Mouse (Mus musculus) kidney, postnatal 4 days (tissue): ENCODE results near the gene Alas2.
A peak's percentile ranks its signal among the peaks of the same experiment; 100 is the strongest.

ENCODE experiments used
- DNase-seq, 2 experiments: peaks; one replicate each; pipeline ENCODE4 v3.0.0; 2021; ENCODE audit warnings: mixed read lengths in 2 of 2

Alas2 gene

GRCm38 (mm10) chrX:150547239-150547638 lies at the start of gene Alas2:
Alas2 (plus strand) TSS chrX:150547375.
- DNase-seq: no peak

GRCm38 (mm10) chrX:150508696-150509095 lies 38.5 kb upstream of the Alas2 start:
- no peak for DNase-seq

GRCm38 (mm10) chrX:150510631-150511030 lies 36.5 kb upstream of the Alas2 start:
- peak in 1 of 2 experiments; percentile 2 for DNase-seq

- DNase-seq: no peak
These were observed 35.9 kb upstream of the Alas2 start for GRCm38 (mm10) chrX:150511274-150511673.

GRCm38 (mm10) chrX:150514127-150514526 lies 33.0 kb upstream of the Alas2 start:
- DNase-seq: no peak

- DNase-seq: no peak
These were observed 31.2 kb upstream of the Alas2 start for GRCm38 (mm10) chrX:150516015-150516414.

- DNase-seq: no peak
These were observed 30.7 kb upstream of the Alas2 start for GRCm38 (mm10) chrX:150516477-150516876.

- DNase-seq: no peak
These were observed 7.1 kb upstream of the Alas2 start for GRCm38 (mm10) chrX:150540111-150540510.

GRCm38 (mm10) chrX:150541684-150542083 lies 5.5 kb upstream of the Alas2 start:
- no peak for DNase-seq

- no peak for DNase-seq
These were observed 2.5 kb downstream of the Alas2 start for GRCm38 (mm10) chrX:150549639-150550038.

GRCm38 (mm10) chrX:150551986-150552385 lies 4.8 kb downstream of the Alas2 start:
- DNase-seq: no peak

GRCm38 (mm10) chrX:150554032-150554431 lies 6.9 kb downstream of the Alas2 start:
- DNase-seq: no peak

- no peak for DNase-seq
These were observed 17.6 kb downstream of the Alas2 start for GRCm38 (mm10) chrX:150564644-150565357.

GRCm38 (mm10) chrX:150581921-150582320 lies 34.7 kb downstream of the Alas2 start:
- DNase-seq: no peak

GRCm38 (mm10) chrX:150585116-150585515 lies 37.9 kb downstream of the Alas2 start:
- no peak for DNase-seq

- DNase-seq: peak; percentile 82 to 90
These were observed 41.0 kb downstream of the Alas2 start, which contains the start of gene Pfkfb1 for GRCm38 (mm10) chrX:150588023-150588764. Pfkfb1 (plus strand) TSS chrX:150588229.

- DNase-seq: no peak
These were observed 42.5 kb downstream of the Alas2 start, which contains the start of gene Apex2 for GRCm38 (mm10) chrX:150589696-150590095. Apex2 (minus strand) TSS chrX:150589868.

- DNase-seq: no peak
These were observed 46.3 kb downstream of the Alas2 start for GRCm38 (mm10) chrX:150593266-150594035.

- DNase-seq: no peak
These were observed 47.0 kb downstream of the Alas2 start for GRCm38 (mm10) chrX:150594176-150594575.

- DNase-seq: no peak
These were observed 48.0 kb downstream of the Alas2 start for GRCm38 (mm10) chrX:150595016-150595760.

GRCm38 (mm10) chrX:150598882-150599281 lies 51.7 kb downstream of the Alas2 start:
- no peak for DNase-seq
